Mouse (Mus musculus) adrenal gland, adult 18-20 months (tissue): ENCODE measurements around the gene Dusp14. TPM values are rescaled to one million over a fixed set of nuclear protein-coding genes. Genes with fewer than 3 reads are reported as not detected.

ENCODE experiments used
- DNase-seq, 2 experiments: peaks; one replicate each; pipeline ENCODE4 v3.0.0; 2021 to 2022; ENCODE audit warnings: low spot score in 2 of 2
- long read RNA-seq, 2 experiments: library from polyadenylated mRNA; stranded (forward); transcript quantifications; one replicate each; pipeline ENCODE4 v2.0.0; 2021
- total RNA-seq, 2 experiments: library from RNA; stranded (reverse); gene quantifications; 1 replicate in 1 of 2; 2 replicates in 1 of 2; pipeline ENCODE4 v1.2.3; 2021

Dusp14 gene
- total RNA-seq, result 10 to 100 TPM in 1 of 2 experiments, 1 to 10 TPM in 1; 6.7 to 19.3 TPM
- long read RNA-seq, experiment 1, transcript Dusp14-202 (3 exons, 1,447 nt), result major isoform, 7 of 14 reads
- long read RNA-seq, experiment 1, partial matches to known transcripts, result 3 of 14 reads
- long read RNA-seq, experiment 1, other reads (novel, unspliced or antisense), result 0 of 14 reads
- long read RNA-seq, experiment 2, transcript Dusp14-202 (3 exons, 1,447 nt), result major isoform, 10 of 16 reads
- long read RNA-seq, experiment 2, partial matches to known transcripts, result 6 of 16 reads
- long read RNA-seq, experiment 2, other reads (novel, unspliced or antisense), result 0 of 16 reads

DNA sequence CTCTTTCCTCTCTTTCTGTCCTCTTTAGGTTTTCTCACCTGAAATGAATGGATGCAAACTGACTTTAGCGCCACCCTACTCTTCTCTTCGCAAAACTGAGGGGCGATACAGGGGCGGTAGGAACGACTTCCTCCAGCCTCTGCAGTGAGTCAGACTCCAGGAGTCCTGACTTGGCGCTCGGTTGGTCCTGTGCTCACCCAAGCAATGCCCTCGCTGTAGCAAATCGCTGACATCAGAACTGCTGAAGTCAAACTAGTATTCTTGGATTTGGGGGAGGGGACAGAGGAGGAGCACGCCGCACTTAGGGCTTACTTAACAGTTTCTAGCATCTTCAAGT, at the start of gene Dusp14:
Gene Dusp14, minus strand, starts transcription at position 228 of the 337 bp plus-strand sequence.
- peak; percentile 16 to 34 for DNase-seq

DNA sequence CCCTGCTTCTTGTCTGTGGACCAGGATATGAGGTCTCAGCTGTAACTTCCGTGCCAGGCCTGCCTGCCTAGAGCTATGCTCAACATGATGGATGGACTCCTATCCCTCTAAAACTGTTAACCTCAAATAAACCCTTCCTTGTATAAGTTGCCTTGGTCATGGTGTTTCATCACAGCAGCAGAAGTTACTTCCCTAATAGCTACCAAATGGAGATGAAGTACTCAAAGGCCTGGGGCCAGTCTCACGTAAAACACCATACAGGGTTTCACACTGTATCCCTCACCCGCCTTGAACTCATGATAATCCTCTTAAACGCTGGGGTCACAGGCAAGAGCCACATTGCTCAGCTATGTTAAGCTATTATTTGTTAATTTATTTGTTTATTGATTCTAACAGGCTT, 48.4 kb upstream of the Dusp14 start:
- DNase-seq, result no peak

DNA sequence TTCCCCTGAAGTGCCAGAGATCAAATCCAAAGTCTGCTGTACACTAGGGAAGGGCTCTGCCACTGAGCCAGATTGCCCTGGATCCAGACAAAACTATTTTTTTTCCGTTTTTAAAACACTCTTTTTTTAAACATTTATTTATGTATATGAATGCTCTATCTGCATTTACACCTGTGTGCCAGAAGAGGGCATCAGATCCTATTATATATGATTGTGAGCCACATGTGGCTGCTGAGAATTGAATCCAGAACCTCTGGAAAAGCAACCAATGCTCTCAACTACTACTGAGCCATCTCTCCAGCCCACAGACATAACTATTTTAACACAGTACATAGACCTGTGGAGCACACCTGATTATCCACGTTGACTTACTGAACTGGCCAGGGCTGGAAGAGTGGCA, 47.2 kb upstream of the Dusp14 start:
- DNase-seq, result no peak

DNA sequence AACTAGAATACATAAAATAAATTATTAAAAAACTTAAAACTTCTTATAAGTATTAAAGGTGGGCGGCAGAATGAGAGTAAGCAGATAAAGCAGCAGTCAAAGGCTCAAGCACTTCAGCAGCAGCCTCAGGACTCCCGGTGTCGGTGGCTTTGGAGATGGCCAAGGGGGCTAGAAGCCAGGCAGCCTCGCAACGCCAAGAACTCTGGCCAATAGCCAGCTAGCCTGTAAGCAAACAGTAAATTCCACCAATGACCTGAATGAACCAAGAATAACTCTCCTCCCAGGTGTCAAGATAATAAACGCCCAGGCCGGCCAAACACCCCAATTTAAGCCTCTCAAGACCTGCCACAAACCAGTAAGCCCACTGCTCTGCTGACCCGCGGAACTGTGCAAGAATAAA, 46.6 kb upstream of the Dusp14 start:
- no peak for DNase-seq

DNA sequence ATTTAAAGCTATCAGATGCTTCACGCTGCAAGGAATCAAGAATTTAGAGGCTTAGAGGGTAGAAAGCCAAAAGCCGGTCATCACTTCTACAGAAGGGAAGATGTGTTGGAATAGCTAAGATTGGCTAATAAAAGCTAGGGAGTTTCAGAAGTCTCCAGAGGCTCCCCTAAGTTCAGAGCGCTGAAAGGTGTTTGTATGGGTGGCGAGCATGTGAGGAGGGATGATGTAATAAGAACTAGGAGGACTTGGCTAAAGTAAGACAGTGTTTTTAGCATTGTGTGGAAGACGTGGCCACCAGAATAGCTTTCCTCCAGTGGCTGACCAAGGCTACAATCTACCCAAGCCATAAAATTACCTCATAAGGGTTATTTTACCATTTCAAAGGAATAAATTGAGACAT, 44.6 kb upstream of the Dusp14 start:
- no peak for DNase-seq

DNA sequence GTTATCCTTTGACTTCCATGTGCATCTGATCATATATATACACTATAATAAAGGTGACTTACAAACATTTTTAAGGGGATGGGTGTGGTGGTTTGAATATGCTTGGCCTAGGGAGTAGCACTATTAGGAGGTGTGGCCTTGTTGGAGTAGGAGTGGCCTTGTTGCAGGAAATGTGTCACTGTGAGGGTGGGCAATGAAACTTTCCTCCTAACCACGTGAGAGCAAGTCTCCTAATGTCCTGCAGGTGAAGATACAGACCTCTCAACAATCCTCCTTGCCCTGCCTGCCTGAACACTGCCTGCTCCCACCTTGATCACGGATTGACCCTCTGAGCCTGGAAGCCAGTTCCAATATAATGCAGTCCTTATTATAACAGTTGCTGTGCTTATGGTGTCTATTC, 38.1 kb upstream of the Dusp14 start:
- no peak for DNase-seq

DNA sequence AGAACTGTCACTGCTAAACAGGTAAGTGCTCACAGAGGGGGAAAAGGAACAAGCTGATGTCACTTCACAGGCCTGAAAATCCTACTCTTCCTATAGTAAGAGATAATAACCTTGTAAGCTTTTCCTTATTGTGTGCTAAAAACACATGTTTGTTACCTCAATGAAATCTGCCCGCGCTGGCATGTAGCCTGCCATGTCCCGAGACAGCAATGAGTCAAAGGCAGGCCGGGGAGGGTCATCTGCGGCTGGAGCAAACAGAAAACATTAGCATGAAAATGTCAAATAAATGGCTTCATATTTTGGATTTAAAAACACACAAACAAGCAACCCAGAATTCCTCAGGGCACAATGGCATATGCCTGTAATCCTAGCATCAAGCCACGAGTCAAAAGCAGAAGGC, 35.0 kb upstream of the Dusp14 start:
- peak in 1 of 2 experiments; percentile 18 for DNase-seq

DNA sequence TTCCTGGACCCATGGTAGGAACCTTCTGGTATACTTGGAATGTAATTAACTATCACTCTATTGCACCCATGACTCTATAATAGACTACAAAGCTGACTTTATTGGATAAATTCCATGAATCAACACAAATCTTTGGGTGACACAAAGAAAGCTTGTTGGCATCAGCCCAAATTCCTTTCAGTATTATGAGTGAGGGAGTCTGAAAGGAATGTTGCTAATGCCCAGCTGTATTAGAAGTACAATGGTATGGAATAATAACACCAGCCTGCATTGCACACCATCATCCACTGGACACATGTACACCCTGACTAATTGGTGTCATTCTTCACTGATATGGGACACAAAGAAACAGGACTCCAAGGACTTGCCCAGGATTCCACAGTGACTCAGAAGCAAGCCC, 32.1 kb upstream of the Dusp14 start:
- no peak for DNase-seq

DNA sequence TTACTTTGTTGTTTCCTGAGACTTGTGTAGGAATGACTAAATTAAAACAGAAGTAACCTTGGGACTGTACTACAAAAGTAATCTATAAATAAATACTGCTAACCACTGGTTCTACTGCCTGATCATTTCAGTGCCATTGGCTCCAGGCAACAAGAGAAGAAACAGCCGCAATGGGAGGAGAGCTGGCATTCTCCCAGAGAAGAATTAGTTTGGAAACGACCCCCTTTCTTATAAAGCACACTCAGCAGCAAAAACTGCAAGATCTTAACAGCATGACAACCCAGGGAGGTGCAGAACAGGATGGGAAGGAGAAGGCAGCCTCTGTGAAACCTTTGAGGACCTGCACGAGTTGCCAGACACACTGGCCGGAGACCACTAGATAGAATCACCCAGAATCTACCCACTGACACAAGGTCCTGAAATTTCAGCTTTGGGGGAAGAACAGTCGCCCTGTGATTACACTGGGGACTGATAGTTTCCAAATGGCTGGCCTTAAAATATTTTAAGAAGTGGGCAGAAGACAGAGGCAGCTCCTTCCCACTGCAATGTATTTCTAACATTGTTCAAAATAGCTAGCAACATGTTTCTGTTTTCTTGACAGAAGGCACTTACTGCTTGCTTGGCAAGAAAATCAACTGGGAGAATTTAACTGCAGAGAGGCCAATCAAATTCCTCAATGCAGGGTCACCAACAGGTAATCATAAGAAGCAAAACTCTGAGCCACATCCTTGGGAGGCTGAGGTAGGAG, 28.4 kb upstream of the Dusp14 start:
- no peak for DNase-seq

DNA sequence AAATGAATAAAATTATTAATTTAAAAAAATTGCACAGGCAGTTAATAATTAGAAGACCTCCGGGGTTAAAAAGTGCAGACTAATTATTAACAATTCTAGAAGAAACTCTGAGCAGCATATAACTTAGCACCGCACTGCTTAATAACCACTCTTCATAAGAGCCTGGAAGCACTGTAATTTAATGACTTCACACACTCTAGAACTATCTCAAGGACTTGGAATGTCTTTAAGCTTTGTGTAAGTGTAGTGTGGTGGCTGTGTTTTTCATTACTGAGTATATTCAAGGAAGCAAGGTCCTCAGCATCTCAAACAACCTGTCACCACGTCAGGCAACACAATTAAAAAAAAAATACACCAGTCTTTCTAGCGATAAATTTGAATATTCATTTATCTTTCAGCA, 26.0 kb upstream of the Dusp14 start:
- no peak for DNase-seq

DNA sequence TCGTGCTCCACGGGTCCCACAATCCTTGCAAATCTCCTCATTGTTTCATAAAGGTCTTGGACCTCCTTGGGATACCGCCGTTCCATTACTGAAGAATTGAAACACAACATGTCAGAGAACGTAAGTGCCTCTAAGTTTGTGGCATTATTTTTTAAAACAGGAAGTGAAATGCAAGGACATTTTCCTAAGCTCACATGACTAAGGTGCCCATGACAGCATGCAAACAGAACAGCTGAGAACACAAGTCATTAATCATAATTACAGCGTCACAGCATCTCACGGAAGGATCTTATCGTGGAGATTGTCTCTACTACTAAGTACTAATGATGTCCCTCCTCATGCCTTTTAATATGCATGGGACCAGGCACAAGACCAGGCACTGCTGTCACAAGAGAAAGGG, 21.5 kb upstream of the Dusp14 start:
- no peak for DNase-seq

DNA sequence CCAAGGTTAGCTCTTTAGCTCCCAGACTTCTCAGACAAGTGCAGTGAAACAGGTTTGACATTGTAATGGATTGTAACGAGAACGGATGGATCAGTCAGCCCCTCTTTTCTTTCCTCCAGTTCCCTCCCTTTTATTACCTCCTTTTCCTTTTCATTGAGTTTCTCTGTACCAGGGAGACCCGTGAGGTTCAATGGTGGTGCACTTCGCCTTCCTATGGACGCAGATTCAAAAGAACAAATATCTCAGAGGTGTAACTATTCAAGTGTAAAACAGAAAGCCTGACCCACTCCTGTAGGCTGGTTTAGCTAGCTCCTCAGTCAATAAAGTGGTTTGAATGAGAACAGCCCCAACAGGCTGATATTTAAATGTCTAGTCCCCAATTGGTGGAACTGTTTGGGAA, 12.8 kb upstream of the Dusp14 start:
- DNase-seq, result no peak

DNA sequence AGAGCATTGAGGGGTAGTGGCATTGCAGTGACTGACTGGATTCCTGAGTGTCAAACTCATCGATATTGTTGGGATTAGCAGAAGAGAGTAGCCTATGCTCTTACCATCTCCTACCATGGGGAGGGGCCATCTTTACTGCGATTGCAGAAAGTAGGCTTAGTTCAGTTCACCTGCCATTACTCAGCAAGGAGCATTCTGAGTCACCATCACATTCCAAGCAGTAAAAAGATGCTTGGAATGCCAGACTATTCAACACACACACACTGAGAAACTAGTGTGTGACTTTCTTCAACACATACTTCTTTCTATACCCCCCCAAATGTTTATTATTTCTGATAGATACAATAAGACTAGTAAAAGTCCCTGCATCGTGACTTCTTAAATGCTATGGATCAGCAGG, 11.3 kb upstream of the Dusp14 start:
- no peak for DNase-seq

DNA sequence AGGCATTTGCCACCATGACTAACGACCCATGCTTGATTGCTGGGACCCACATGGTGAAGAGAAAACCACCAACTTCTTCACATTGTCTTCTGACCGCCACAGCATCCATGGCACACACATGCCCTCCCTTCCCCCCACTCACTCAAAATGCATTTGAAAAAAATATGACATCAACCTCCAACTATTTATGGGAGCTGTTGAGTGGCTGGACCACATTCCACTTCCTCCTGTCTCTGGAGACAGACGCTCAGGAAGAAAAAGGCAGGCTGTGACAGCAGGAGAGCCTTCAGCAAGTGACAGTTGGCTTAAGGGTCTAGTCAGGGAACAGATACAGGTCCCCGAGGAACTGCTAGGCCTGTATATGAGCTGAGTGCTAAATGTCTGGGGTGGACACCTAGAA, 10.8 kb upstream of the Dusp14 start:
- no peak for DNase-seq

DNA sequence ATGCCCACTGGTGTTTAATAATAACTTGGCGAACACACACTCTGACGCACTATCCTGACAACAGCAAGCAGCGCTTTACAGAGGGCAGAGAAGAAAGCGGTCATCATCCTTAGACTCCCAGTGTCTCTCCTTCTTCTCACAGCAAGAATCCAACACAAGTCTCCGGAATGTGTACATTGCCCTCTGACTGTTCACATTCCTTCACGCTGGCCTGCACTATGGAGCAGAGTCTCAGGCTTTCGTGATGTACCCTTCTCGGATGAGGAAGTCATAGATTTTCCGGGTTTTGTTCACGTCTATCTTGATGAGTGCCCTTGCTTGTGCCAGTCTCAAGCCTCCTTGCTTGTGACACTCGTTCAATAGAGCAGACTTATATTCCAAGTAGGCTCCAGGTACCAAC, 10.3 kb upstream of the Dusp14 start:
- no peak for DNase-seq

DNA sequence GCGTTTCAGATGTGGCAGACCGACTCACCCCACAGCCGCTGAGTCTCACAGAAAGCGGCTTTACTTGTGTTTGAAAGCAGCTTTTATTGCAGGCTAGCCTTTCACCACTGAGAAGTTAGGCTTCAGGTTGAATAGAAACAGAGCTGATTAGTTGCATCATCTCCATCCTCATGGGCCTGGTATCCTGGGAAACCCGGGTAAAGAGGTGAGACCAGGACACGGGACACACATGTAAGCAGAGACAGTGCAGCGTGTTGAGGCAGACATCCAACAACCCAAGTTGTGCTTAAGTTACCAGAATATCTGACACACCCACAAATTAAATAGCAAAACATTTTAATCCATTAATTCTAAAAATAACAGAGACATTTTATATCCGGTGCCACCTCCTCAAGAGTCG, 9.5 kb upstream of the Dusp14 start:
- DNase-seq, result no peak

DNA sequence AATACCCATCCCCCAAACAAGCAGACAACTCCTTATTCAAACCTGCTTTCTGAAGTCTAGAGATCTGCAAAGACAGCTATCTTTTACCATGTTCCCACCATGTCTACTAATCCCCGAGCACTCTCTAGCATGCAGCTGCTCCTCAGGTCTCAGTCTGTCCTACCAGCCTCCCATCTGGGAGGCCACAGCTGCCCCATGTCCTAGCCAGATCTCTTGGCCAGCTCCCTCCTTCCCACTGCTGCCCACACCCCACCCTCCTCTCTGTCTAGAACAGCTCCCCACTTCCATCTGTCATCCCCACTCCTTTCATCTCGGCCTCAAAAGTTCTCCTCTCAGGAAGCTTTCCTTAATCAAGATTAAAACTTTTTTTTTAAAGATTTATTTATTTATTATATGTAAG, 7.9 kb upstream of the Dusp14 start:
- DNase-seq, result no peak

DNA sequence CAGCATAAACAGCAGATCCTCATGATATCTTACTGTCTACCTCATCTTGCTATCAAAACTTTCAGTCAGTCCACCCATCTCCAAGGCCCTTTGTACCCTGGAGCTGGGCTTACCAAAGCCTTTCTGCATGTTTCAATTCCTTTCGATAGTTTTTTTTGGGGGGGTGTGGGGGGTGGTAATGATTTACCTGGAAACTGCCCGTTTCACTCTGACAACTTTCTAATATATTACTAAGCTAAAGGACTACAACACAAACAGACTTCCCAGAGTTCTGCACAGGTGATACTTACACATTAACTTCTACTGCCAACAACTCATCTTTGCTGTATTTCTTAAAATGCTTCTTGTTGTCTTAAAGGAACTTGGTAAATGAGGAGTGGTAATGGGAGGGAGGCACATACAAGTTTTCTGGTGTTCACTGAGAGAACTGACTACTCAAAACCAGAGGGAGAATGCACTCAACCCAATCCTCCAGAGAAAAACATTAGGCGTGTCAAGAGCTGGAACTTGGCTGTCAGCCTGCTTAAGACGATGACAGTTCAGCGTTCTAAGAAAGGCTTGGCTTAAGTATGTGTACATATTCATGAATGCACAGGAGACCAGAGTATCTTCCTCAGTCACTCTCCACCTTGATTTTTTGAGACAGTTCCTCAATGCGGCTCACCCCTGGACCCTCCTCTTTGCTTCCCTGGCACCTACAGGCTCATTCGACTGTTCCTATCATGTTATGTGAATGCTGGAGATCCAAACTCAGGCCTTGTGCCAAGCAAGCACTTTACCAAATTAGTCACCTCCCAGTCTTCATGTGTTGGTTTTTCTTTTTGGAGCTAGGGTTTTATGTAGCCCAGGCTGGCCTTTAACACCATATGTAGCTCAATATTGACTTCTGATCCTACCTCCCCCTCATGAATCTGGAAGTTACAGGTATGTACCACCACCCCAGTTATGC, 5.0 kb upstream of the Dusp14 start:
- DNase-seq, result no peak

DNA sequence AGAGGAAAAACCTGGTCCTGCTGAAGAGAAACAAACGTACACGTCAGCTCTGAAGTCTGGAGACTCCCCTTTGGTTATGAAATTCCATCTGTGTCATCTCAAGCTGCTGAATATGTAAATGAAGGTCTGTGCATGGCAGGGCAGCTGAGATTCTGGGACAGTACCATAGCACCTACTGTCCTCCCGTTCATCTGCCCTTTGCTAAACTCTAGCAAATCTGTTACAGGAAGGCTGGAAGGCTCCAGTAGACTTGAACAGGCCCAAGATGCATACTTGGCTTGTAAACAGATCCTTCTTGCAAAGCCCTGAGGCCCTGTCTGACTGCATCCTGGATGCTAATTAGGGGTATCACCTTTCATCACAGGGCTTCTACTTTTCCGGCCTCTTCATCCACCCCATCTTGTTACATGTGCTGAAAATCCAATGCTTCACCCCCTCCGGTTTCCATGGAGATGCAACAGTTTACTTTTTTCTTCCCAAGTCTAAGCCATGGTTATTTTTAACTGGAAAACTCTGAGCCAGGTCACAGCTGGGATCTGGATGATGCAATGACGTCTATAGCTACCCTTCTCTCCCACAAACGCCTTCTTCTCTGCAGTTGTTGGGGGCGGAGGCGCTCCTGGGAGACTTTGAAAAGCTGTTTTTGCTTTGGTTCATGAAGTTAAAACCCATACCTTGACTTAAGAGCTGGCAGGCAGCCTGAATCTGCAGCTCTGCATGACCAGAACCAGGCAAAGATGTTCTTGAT, 4.0 kb upstream of the Dusp14 start:
- no peak for DNase-seq

DNA sequence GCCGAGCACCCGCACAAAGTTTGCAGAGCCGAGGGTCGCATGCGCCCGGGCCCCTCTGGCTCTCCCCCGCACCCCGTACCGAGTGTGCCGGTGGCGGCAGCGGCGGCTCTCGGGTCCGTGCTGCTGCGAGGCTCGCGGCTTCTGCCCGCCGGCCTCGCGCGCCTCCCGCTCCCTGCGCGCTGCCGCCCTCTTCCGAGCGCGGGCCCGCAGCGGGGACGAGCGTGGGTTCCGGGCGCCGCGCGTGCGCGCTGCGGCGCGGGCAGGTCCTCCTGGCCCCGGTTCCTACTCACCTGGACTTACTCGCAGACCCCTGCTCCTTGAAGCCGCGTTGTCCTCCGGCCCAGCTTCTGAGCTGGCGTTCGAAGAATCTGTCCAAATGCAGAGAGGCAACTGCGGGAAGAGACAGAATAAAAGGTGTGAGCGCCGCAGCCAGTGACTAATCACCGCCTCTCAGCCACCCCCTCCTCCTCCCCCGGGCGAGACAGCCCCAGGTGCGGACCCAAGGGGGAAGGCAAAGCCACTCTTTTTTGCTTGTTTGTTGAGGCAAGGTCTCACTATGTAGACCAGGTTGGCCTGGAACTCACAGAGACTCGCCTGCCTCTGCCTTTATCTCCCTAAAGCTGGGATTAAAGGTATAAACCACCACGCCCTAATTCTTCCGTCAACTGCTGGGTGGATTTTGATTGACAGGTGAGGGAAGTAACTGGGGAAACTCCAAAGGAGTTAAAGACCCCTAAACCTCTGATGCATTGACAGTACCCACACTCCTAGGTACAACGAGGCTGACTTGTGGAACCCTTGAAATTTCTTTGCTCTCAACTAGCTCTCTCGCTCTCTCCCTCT, 649 bp downstream of the Dusp14 start:
- DNase-seq, result peak; percentile 63 to 64
